Mouse (Mus musculus): Measurements from ENCODE around the gene Tent4a. TPM values are rescaled to one million over a fixed set of nuclear protein-coding genes. Genes with fewer than 3 reads are reported as not detected.

The Tent4a gene
- total and polyA plus RNA-seq, 2 experiments from 2014 or later = 4.5 to 29.3 TPM

DNA sequence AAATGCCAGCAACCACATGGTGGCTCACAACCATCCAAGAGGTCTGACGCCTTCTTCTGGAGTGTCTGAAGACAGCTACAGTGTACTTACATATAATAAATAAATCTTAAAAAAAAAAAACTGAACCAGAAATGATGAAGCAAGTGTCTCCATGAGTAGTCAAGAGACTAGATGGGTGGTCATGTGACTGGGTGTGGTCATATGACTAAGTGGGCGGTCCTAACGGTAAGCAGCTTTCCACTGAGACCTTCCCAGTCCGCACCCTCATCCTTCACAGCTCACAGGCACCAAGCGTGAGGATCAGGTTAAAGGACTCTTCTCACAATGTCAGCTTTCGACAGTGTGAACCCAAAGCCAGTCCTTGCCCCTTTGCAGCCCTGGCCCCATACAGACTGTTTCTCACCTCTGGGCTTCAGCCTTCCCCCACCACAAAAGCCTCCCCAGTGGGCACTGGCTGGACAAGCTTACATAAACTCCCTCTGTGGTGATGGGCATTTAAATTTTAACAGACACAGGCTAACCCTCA lies 21.6 kb upstream of the Tent4a start:
- 87% methylated on average over 6 of the region's 6 CpGs for WGBS

GRCm38 (mm10) chr13:69555045-69555444 lies 20.6 kb upstream of the Tent4a start:
- TF ChIP-seq CTCF (IDR thresholded peaks at IDR 0.05; ENCODE audit: low read depth) = no peak
- Histone ChIP-seq H3K27me3 (ENCODE audit: insufficient read depth, low read length) (no peaks in the 10 kb centered on the region), H3K36me3 (ENCODE audit: insufficient read depth) (no peaks in the 10 kb centered on the region), H3K4me3 (ENCODE audit: low read depth, low read length) (no peak overlapping the region), H3K4me2 (ENCODE audit: low read depth) (no peak overlapping the region), H3K27ac (ENCODE audit: low read depth, low read length) (no peak overlapping the region), H3K4me1 (ENCODE audit: insufficient read depth) (no peaks in the 10 kb centered on the region), H3K9ac (no peak overlapping the region), H3K9me3 (ENCODE audit: low read length) (no peaks in the 10 kb centered on the region)
- WGBS = 26% methylated on average over 8 of the region's 8 CpGs
- DNase-seq (no peak), ATAC-seq (no peak)

More for the DNA sequence above, 21.6 kb upstream of the Tent4a start:
- H3K9me3 ChIP-seq (ENCODE audit: low read length) = no peaks in the 10 kb centered on the region
- H3K36me3 ChIP-seq (ENCODE audit: insufficient read depth) = no peaks in the 10 kb centered on the region
- H3K4me1 ChIP-seq (ENCODE audit: insufficient read depth) = no peaks in the 10 kb centered on the region
- H3K27ac ChIP-seq (ENCODE audit: low read depth, low read length) = no peak overlapping the region
- ATAC-seq = no peak
- no peak overlapping the region for H3K4me2 ChIP-seq (ENCODE audit: low read depth)
- H3K27me3 ChIP-seq (ENCODE audit: insufficient read depth, low read length) = no peaks in the 10 kb centered on the region
- DNase-seq = no peak
- no peak for TF ChIP-seq CTCF (IDR thresholded peaks at IDR 0.05; ENCODE audit: low read depth)
- H3K9ac ChIP-seq = no peak overlapping the region
- no peak overlapping the region for H3K4me3 ChIP-seq (ENCODE audit: low read depth, low read length)

DNA sequence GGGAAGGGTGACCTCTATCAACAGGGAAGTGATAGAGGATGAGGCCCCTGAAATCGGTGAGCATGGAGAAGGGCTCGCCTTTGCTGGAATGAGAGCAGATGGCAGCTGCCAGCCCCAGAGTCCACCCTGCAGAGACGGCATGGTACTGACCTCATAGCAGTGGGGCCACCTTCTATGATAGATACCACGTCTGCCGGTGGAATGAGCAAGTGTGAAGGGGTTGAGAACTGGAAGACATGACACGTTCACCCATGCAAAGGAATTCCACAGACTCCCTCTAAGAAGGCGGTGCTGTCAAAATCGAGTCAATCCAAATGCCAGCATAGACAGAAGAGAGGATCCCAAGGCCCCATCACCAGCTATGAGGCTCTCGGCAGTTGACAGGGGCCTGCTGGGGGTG lies 19.8 kb upstream of the Tent4a start:
- TF ChIP-seq CTCF (IDR thresholded peaks at IDR 0.05; ENCODE audit: low read depth) = no peak
- WGBS = 84% methylated on average over 9 of the region's 9 CpGs
- DNase-seq (no peak), ATAC-seq (no peak)
- Histone ChIP-seq H3K9me3 (ENCODE audit: low read length) (no peaks in the 10 kb centered on the region), H3K27ac (ENCODE audit: low read depth, low read length) (no peak overlapping the region), H3K4me1 (ENCODE audit: insufficient read depth) (no peaks in the 10 kb centered on the region), H3K4me2 (ENCODE audit: low read depth) (no peak overlapping the region), H3K36me3 (ENCODE audit: insufficient read depth) (no peaks in the 10 kb centered on the region), H3K4me3 (ENCODE audit: low read depth, low read length) (no peak overlapping the region), H3K27me3 (ENCODE audit: insufficient read depth, low read length) (no peaks in the 10 kb centered on the region), H3K9ac (no peak overlapping the region)

DNA sequence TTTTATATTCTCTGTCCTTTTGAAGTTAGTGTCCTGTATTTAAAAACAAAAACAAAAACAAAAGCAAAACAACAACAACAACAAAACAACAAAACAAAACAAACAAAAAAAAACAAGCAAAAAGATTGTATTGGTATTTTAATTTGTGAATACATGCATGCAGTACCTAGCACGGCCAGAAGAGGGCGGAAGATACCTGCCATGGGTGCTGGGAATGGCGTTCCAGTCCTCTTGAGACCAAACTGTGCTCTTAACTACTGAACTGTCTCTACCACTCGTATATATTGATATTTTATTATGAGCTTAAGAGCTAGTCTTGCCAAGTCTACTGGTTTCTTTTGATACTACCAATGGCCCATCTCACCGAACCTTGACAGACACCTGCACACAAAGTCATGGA lies 18.6 kb upstream of the Tent4a start:
- Histone ChIP-seq H3K4me1 (ENCODE audit: insufficient read depth) (no peaks in the 10 kb centered on the region), H3K9me3 (ENCODE audit: low read length) (no peaks in the 10 kb centered on the region), H3K9ac (no peak overlapping the region), H3K4me2 (ENCODE audit: low read depth) (no peak overlapping the region), H3K4me3 (ENCODE audit: low read depth, low read length) (no peak overlapping the region), H3K27me3 (ENCODE audit: insufficient read depth, low read length) (no peaks in the 10 kb centered on the region), H3K36me3 (ENCODE audit: insufficient read depth) (no peaks in the 10 kb centered on the region), H3K27ac (ENCODE audit: low read depth, low read length) (no peak overlapping the region)
- no peak for ATAC-seq
- DNase-seq = peak; percentile 37
- TF ChIP-seq CTCF (IDR thresholded peaks at IDR 0.05; ENCODE audit: low read depth) = peak; percentile 81
- 23% methylated on average over 5 of the region's 5 CpGs for WGBS

- no peak for ATAC-seq
- no peak for TF ChIP-seq CTCF (IDR thresholded peaks at IDR 0.05; ENCODE audit: low read depth)
- Histone ChIP-seq H3K9ac (no peak overlapping the region), H3K4me2 (ENCODE audit: low read depth) (no peak overlapping the region), H3K27me3 (ENCODE audit: insufficient read depth, low read length) (no peaks in the 10 kb centered on the region), H3K4me1 (ENCODE audit: insufficient read depth) (no peaks in the 10 kb centered on the region), H3K4me3 (ENCODE audit: low read depth, low read length) (no peak overlapping the region), H3K27ac (ENCODE audit: low read depth, low read length) (no peak overlapping the region), H3K36me3 (ENCODE audit: insufficient read depth) (no peaks in the 10 kb centered on the region), H3K9me3 (ENCODE audit: low read length) (no peaks in the 10 kb centered on the region)
- WGBS = 89% methylated on average over 2 of the region's 2 CpGs
- no peak for DNase-seq
These were observed 16.4 kb upstream of the Tent4a start for GRCm38 (mm10) chr13:69550831-69551230.

DNA sequence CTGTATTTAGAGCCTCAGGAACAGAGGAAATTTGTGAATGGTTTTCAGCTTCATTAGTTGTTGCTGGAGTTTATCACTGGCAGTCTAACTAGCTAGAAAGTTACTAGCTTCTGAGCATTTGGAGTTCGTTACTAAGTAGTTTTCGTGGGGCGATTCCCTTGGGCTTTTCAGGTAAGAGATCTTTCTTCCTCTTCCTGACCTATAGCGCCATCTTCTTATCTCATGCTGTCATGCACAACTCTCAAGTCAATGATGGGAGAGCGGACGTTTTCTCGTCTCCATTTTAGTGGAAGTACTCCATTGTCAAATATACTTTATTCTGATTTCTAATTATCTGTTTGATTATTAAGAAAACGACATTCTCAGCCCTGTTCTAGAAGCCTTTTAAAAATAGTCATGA lies 15.6 kb upstream of the Tent4a start:
- 47% methylated on average over 8 of the region's 8 CpGs for WGBS
- DNase-seq = no peak
- no peaks in the 10 kb centered on the region for H3K9me3 ChIP-seq (ENCODE audit: low read length)
- no peaks in the 10 kb centered on the region for H3K4me1 ChIP-seq (ENCODE audit: insufficient read depth)
- H3K27me3 ChIP-seq (ENCODE audit: insufficient read depth, low read length) = no peaks in the 10 kb centered on the region; the same call in 1 of the 2 replicates
- ATAC-seq = no peak
- H3K9ac ChIP-seq = no peak overlapping the region
- 0 out of 2 replicates have a peak, but pooled peaks have one; percentile 6 for TF ChIP-seq CTCF (IDR thresholded peaks at IDR 0.05; ENCODE audit: low read depth)
- no peak overlapping the region for H3K4me3 ChIP-seq (ENCODE audit: low read depth, low read length)
- no peaks in the 10 kb centered on the region for H3K36me3 ChIP-seq (ENCODE audit: insufficient read depth)
- no peak overlapping the region for H3K27ac ChIP-seq (ENCODE audit: low read depth, low read length)
- H3K4me2 ChIP-seq (ENCODE audit: low read depth) = no peak overlapping the region

- Histone ChIP-seq H3K27ac (ENCODE audit: low read depth, low read length) (no peak overlapping the region), H3K4me1 (ENCODE audit: insufficient read depth) (no peaks in the 10 kb centered on the region), H3K9me3 (ENCODE audit: low read length) (no peaks in the 10 kb centered on the region), H3K4me3 (ENCODE audit: low read depth, low read length) (no peak overlapping the region), H3K36me3 (ENCODE audit: insufficient read depth) (no peaks in the 10 kb centered on the region), H3K9ac (no peak overlapping the region), H3K27me3 (ENCODE audit: insufficient read depth, low read length) (no peaks in the 10 kb centered on the region; the same call in 1 of the 2 replicates), H3K4me2 (ENCODE audit: low read depth) (no peak overlapping the region)
- ATAC-seq (no peak), DNase-seq (no peak)
- WGBS = 71% methylated on average over 16 of the region's 16 CpGs
- no peak for TF ChIP-seq CTCF (IDR thresholded peaks at IDR 0.05; ENCODE audit: low read depth)
These were observed 13.2 kb upstream of the Tent4a start for GRCm38 (mm10) chr13:69547488-69548180.
